Mouse (Mus musculus): Measurements from ENCODE around the gene Nxph4. TPM values are rescaled to one million over a fixed set of nuclear protein-coding genes. Genes with fewer than 3 reads are reported as not detected.

Nxph4 gene
- under 1 TPM in 2 of 4 experiments, not detected in 2; 0.16 to 0.27 TPM for total RNA-seq (2022)

DNA sequence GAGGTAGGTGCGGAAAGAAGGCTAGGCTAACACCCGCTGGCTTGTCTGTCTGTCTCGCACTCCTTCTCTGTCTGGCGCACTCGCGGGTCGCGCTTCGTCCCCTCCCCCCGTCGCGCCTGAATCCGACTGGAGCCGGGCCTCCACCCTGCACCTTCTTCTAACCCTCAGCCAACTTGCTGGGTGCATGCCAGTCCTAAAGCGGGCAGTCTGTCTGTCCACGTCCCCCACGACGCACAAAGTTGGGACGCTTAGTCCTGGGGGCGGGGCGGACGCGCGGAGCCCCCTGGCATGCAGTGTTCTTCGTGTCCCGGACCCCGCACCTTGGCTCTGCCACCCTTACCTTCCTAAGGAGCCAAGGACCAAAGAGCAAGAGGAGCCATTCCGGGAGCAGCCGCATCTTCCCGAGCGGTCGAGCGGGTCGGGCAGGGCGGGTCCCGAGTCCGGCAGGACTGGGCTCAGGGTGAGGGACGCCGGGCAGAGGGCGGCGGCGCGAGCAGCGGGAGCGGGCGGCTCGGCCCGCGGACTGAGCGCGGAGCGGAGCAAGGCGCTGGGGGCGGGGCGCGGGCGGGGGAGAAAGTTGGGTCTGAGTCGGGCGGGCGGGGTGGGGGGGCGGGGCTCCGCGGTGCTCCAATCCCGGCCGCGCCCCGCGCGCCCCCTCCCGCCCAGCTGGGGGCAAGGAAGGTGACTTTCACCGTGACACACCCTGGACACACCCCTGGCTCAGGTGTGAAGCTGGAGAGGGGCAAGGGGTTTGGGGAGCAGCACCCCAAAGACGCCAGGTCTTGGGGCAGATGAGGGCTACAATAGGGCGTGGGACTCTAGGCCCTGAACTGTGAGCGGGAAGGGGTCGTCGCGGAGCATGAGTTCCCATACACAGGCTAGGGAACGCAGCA lies at the start of gene Nxph4:
Gene Nxph4 (minus strand): TSS at position 524 of the 893 bp plus-strand sequence.
- no peak for DNase-seq (ENCODE audit: low spot score in 2 of 2)

DNA sequence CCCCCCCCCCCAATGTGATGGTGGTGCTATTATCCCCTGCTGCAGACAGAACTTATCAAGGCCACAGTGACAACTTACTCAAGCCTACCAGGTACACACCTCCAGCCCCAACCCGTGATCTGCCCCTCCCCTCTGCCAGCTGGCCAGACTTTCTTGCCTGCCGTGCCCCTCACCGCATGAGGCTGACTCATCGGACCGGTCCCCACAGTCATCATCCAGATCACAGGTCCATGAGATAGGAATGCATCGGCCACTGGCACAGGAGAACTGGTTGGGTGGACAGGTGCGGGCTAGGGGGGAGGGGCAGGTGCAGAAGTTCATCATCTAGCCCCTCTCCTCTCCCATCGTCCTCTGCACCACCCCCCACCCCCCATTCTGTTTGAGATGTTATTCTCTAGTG lies 49.3 kb upstream of the Nxph4 start:
- DNase-seq (ENCODE audit: low spot score in 2 of 2) = no peak

DNA sequence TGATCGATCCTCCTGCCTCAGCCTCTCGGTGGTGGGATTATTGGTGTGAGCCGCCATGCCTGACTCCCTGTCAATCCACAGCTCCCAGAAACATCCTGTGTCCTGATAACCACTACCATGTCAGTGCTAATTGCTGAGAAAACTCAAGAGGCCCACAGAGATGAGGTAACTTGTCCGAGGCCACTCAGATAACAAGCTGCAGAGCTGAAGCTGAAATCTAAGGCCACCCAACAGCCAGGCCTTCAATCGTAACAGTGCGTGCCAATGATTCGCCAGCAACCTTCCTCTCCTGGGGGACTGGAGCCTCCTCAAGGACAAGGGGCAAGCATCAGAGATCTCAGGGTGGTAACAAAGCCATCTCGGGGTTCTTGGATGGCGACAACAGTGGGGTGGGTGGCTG lies 46.9 kb upstream of the Nxph4 start:
- DNase-seq (ENCODE audit: low spot score in 2 of 2) = no peak

DNA sequence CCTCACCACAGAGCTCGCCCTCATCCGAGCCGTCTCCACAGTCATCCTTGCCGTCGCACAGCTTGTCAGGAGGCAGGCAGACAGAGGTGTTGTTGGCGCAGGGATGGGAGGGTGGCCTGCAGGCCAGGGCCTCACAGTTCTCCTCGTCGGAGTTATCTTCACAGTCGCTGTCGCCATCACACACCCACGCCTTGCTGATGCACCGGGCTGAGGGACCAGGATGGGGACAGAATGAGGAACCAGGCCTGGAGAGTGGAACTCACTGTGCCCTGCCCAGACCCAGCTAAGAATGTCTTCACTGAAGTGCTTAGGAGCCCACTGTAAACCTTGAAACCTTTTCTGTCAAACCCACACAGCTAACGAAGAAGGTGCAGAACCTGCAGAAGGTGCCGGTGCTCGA lies 43.6 kb upstream of the Nxph4 start:
- DNase-seq (ENCODE audit: low spot score in 2 of 2) = no peak

DNA sequence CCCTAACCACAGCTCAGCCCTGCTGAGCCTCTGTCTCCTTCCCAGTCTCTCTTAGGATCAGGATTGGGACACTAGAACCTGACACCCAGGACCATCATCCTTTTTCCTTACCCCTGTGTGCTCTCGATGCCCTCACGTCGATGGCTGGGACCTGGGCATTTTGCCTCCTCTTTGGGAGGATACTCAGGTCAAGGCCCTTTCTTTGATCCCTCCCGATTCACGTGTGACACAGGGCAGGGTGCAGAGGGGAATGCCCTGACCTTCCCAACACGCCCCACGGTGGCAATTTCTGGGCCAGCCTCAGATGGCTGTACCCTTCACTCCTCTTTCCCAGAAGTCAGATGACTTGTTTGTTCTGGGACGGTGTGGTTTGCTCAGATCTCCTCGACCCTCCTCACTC lies 42.8 kb upstream of the Nxph4 start:
- DNase-seq (ENCODE audit: low spot score in 2 of 2) = no peak

DNA sequence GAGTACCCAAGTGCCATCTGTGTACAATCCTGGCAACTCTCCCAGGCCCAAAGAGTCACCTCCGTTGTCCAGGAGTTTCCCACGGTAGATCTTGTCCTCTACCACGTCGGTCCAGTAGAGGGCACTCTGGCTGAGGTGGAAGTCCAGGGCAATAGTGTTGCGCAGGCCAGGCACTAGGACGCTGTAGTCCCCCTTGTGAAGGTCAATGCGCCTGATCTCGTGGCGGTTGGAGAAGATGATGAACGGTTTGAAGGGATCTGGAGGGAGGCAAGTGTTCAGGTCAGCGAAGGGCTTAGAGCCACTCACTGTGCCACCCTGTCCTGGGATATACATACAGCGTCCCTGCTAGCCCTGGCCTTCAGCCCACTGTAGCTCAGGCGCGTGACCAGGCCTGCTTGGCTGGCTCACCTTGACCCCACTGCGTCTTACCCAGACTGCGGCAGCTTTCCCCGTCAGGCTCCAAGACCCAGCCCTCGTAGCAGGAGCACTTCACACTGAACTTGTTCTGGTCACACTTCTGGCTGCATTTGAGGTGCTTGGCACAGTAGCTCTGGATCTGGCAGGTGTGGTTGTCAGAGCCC lies 42.1 kb upstream of the Nxph4 start:
- DNase-seq (ENCODE audit: low spot score in 2 of 2) = peak; percentile 64 to 67

DNA sequence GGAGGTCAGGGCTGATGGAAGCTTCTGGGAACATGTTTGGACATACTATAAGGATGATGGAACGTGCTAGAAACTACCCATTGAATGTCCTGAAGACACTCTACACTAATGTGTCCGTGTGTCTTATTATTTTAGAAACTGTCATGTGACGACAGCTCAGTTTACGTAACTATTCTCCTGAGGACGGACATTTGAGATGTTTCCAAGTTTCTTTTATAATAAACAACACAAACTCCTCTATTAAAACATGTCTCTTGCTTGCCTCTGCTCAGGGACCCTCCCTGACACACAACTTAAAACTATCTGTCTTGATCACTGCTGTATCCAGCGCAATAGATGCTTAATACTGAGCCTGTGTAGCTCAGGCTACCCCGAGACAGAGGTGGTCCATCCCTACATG lies 41.4 kb upstream of the Nxph4 start:
- DNase-seq (ENCODE audit: low spot score in 2 of 2) = no peak

DNA sequence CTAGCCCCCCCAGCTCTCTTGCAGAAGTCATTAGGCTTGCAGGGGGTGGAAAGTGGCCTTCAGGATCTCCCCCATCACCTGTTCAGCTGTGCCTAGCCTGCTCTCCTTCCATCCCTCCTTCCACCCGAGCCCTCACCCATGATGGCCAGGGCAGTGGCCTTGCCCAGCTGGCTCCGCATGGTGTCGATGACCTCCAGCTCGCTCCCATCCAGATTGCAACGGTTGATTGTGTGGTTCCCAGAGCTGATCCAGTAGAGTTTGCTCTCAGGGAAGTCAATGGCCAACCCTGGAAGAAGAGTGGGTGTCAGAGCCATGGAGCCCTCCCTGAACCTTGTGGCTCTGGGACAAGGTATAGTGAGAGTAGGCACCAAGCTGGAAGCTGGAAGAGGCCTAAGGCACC lies 37.9 kb upstream of the Nxph4 start:
- no peak for DNase-seq (ENCODE audit: low spot score in 2 of 2)

DNA sequence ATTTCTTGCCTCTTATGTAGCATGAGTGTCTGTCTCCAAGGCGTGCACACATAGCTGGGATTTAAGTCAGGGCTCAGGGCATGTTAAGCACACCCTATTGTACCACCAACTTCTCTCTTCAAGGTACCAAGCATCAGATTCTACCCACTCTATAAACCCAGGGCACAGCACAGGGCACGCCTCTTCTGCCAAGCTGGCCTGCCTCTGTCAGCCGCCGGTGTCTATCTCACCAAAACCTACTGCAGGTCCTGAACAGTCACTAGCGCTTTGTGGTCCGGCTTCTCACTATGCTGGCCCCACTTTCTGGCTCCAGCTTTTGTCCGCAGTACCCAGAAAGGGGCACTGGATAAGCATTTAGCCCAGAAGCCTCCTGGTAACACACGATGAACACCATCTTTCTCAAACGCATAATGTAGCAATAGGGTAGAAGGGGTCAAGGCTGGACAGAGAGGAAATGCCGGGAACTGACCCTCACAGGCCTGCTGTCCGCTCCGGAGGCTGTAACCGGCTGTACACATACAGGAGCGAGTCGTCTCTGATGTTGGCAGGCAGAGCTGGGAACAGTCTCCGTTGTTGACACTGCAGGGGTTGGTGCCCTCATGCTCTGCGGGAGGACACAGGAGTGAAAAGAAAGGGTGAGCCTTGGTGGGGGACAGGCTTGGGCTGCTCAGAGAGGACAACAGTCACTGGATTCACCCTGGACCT lies 36.7 kb upstream of the Nxph4 start:
- DNase-seq (ENCODE audit: low spot score in 2 of 2) = no peak

DNA sequence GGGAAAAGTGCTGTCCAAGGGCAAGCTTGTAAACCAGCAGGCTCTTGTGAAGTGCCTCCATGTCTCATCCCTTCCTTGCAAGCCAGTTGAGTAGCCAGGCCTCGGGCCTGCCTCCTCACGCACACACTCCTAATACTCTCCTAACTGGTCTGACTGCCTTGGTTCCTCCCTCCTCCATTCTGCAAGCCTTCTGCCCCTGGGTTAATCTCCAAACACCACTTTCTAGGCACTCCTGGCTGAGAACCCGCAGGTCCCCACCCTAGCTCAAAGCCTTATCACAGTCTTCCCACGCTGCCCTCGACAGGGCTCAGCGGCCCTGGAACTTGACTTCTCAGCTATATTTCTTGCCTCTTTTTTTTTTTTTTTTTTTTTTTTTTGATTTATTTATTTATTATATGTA lies 36.0 kb upstream of the Nxph4 start:
- DNase-seq (ENCODE audit: low spot score in 2 of 2) = no peak

DNA sequence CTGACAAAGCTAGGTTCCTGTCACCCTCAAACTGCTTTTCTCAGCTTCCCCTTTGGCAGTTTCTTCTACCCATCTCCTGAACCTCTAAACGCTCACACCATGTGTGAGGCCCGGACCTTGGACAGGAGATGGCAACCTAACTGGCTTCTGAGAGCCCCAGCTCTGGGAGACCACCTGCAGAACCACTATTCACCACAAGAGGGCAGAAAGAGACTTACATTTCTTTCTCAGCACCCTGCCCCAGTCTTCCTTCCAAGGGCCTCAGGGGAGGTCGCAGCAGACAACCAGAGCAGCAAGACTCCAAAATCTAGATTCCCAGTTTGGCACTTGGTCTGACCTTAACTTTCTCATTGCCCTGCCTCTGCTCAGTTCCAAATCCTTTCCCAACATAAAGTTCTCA lies 35.1 kb upstream of the Nxph4 start:
- peak; percentile 62 to 64 for DNase-seq (ENCODE audit: low spot score in 2 of 2)

DNA sequence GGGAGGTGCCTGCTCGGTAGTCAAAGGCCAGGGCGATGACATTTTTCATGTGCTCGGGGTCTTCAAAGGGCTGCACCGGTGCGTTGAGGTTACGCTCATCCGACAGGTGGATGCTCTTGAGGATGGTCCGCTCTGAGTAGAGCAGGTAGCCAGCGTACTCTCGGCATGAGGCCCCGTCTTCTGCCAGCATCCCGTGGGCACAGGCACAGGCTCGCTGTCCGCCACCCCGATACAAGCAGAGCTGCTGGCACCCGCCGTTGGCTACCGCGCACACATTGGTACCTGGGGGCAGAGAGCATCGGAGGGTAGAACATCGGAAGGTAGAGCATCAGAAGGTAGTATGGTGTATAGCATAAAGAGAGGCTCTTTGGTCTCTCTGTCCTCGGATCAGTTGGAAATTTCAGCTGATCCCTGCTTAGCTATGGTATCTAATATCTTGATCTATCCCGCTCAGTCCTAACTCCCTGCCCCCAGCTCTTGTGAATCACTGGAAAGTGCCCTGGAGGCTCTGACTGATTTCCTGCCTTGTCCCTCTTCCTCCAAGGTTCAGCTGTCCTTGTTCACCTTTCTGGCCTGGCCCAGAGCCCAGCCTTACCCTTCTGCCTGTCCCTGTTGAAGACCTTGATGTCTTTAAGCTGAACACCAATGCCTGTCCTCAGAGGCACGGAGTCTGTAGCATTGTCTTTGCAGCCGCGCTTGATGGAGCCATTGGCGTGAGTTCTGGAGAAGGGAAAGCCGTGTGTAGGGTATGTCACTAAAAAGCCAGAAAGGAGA lies 32.4 kb upstream of the Nxph4 start:
- DNase-seq (ENCODE audit: low spot score in 2 of 2) = no peak

DNA sequence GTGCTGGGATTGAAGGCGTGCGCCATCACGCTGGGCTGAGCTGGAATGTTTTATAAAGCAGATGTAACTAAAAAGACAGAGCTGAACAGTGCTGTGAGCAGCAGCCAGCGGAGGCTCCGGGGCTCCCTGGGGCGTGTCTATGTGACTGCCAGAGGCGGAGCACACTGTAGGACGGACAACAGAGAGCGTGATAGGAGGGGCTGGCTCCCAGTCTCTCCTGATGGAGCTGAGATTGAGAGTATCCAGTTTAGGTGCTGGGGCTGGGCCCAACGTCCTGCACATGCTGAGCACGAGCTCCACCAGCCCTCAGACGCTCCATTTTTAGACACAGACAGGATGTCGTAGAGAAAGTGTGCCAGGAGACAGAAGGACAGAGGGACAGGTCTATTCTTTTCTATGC lies 29.9 kb upstream of the Nxph4 start:
- peak in 1 of 2 experiments; percentile 29 for DNase-seq (ENCODE audit: low spot score in 2 of 2)

DNA sequence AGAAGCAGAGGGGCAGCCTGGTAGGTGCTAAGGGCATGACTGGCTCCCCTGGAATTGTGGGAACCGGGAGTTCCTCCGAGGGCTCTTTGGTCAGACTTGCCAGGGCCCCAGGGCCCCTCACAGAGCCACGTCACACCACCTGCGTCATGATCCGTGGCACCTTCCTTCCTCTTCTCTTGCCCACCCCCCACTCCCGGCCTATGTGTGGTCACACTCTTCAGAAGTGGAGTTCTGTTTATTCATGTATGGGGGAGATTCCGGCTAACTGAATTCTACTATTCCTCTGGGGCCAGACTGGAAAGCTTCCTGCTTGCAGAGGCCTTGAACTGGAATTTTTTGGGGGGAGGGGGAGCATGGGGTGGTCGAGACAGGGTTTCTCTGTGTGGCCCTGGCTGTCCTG lies 29.5 kb upstream of the Nxph4 start:
- no peak for DNase-seq (ENCODE audit: low spot score in 2 of 2)

DNA sequence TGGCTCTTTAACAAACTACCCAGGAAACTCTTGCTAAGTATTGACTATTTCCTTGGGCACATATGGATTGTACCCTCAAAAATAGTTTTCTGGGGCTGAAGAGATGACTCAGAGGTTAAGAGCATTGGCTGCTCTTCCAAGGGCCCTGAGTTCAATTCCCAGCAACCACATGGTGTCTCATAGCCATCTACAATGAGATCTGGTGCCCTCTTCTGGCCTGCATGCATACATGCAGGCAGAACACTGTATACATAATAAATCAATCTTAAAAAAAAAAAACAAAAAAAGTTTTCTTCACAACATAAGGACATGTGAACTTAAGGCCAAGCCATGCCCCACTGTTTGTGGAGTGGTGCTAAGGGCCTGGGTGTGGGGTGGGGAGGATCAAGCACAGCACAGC lies 26.8 kb upstream of the Nxph4 start:
- DNase-seq (ENCODE audit: low spot score in 2 of 2) = no peak

DNA sequence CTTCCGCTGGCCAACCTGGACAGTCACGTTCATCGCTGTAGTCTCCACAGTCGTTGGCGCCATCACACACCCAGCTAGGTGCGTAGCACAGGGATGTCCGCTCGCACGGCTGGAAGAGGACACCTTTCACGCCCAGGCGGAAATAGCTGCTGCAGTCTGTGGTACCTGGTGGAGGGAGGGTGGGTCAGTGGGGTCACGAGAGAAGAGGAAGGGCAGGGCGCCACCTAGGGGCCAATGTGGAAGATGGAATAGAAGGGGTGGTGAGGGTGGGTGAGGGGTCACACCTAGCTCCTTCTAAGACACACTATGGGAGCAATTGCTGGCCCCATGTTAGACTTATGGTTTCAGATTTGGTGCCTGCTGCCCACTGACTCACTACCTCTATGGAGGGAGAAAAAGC lies 23.0 kb upstream of the Nxph4 start:
- DNase-seq (ENCODE audit: low spot score in 2 of 2) = no peak

DNA sequence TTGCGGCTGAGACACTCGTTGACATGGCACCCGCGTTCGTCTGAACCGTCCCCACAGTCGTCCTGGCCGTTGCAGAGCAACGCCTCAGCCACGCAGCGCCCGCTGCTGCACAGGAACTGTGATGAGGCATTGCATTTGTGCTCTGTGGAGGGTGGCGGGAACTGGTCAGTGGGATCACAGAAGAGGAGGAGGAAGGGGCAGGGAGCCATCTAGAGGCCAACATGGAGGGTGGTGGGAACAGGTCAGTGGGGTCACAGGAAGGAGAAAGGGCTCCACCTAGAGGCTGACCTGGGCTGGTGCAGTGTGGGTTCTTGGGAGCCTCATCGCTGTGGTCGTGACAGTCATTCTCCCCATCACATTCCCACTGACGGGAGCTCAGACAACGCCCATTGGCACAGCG lies 21.3 kb upstream of the Nxph4 start:
- no peak for DNase-seq (ENCODE audit: low spot score in 2 of 2)

DNA sequence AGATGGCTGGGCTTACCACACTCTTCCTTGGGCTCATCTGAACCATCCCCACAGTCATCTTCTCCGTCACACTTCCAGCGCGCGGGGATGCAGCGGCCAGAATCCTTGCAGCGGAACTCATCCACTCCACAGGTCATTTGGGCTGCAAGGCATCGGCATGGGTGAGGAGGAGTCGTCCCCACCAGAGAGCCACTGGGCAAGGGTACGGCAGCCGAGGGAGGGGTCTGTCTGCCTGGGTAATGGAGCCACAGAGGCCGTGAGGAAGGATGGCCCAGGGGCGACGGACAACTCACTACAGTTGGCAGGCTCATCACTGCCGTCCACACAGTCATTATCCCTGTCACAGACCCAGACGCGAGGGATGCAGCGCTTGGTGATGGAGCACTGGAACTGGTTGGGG lies 15.5 kb upstream of the Nxph4 start:
- DNase-seq (ENCODE audit: low spot score in 2 of 2) = no peak

DNA sequence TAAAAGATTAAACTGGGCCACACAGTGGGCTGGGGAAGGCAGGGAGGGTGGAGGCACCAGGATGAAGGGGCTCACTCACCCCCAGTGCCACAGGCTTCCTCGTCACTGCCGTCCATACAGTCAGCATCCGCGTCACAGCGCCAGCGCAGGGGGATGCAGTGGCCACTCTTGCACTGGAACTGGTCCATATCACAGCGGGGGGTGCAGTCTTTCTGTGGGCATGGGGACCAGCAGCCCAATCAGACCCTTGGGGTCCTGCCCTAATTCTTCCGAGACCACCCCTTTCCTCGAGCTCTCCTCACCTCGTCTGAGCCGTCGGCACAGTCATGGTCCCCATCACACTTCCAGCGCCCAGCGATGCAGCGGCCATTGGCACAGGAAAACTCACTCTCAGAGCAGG lies 13.9 kb upstream of the Nxph4 start:
- no peak for DNase-seq (ENCODE audit: low spot score in 2 of 2)

DNA sequence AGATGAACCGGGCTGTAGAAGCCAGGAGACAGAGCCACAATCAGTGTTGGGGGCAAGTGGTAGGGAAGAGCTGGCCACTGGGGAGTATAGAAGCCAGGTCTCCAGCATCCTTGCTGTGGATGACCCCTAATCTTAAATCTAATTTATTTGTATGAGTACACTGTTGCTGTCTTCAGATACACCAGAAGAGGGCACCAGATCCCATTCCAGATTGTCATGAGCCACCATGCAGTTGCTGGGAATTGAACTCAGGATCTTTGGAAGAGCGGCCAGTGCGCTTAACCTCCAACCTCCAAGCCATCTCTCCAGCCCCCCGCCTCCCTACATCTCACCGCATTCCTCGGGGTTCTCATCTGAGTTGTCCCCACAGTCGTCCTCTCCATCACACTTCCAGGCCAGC lies 12.1 kb upstream of the Nxph4 start:
- DNase-seq (ENCODE audit: low spot score in 2 of 2) = no peak

DNA sequence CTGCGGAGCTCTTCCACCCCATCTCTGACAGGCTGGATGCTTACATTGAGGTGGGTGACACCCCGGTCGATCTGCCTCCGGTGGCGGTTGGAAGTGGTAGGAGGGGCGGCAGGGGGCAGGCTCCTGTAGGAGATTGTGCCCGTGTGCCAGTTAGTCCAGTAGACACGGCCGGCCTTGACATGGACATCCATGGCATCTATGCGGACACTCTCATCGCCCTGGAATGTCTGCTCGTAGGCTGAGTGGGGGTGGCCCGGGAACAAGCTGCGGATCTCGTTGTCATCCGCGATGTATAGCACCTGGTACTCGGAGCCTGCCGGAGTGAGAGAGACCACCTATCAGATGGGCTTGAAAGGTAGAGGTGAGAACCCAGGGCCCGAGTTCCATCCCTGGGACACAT lies 10.0 kb upstream of the Nxph4 start:
- no peak for DNase-seq (ENCODE audit: low spot score in 2 of 2)

DNA sequence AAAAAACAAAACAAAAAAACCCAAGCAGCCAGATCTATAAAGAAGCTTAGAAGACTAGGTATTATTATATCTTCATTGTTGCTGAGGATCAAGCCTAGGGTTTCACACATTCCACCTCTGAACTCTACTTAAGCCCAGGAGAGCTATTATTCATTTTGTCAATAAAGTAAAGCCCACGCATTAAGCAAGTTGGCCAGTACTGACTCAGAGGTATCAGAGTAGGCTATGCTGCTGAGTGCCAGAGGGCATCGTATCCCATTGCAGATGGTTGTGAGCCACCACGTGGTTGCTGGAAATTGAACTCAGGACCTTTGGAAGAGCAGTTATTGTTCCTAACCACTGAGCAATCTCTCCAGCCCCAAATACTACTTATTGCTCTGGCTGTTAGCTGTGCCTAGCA lies 9.6 kb upstream of the Nxph4 start:
- no peak for DNase-seq (ENCODE audit: low spot score in 2 of 2)
